Mouse (Mus musculus) heart, postnatal 10 days (tissue): ENCODE data around the gene Ppfia4. TPM values are rescaled to one million over a fixed set of nuclear protein-coding genes. Genes with fewer than 3 reads are reported as not detected.

Experiments
- DNase-seq, 2 experiments: peaks; one replicate each; pipeline ENCODE4 v3.0.0; 2021
- intact Hi-C: fragments of 180-260 bp; cut with DNase I; formaldehyde crosslinking; loops from one replicate; pipeline ENCODE4 v1.15.1; 2025
- total RNA-seq, 2 experiments: library from RNA; stranded (reverse); gene quantifications; 2 replicates each; pipeline ENCODE4 v1.2.3; 2021

Gene Ppfia4
- total RNA-seq, 2 experiments from 2014 or later, result 3.4 to 3.7 TPM

DNA sequence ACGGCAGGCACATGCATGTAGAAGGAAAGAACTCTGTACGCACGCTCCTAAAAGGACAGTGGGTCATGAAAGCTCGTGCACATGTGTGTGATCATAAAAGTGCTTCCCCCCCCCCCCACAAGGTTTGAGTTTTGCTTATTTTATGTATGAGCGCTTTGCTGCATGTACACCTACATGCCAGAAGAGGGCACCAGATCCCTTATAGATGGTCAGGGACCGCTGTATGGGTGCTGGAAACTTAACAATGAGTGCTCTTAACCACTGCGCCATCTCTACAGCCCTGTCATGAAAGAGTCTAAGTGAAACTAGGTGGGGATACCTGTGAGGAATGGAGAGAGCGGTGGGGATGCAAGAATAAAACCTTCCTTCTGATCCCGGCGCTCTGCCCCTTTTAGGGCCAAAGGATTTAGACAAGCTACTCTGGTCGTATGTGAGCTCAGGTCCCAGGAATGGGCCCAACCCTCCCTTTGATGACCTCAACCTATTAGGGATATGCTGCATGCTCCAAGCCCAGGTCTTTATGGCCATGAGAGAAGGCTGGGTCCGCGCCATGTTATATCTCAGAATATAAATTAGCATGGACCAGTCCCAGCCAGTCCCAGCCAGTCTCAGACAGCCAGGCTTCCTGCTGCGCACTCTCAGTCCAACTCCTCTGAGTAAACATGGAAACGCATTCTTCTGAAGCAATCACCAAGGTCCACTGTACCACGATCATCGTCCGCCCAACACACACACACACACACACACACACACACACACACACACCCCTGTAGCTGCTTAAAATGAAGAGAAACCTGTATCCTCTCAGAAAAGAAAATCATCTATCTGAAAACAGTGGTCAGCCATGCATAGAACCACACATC lies 7.3 kb upstream of the Ppfia4 start:
- intact Hi-C loops, result no loop called here
- DNase-seq, result no peak

DNA sequence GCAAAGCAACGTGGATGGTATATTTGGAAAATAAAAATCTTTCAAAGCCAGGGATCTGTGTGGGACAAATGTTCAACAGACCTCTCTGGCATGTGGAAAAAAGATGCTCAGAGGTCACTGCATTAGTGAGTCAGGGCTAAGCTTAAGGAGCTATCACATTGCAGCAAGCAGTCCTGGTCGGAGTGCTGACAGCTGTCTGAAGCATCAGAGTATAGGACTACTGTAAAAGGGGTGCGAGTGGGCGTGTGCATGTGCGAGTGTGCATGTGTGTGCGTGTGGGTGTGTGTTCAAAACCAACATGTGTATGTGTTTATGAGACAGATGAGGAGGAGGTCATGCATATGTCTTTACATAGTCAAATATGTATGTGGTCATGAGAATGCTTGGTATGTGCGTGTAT lies 6.4 kb upstream of the Ppfia4 start:
- intact Hi-C loops, result no loop called here

DNA sequence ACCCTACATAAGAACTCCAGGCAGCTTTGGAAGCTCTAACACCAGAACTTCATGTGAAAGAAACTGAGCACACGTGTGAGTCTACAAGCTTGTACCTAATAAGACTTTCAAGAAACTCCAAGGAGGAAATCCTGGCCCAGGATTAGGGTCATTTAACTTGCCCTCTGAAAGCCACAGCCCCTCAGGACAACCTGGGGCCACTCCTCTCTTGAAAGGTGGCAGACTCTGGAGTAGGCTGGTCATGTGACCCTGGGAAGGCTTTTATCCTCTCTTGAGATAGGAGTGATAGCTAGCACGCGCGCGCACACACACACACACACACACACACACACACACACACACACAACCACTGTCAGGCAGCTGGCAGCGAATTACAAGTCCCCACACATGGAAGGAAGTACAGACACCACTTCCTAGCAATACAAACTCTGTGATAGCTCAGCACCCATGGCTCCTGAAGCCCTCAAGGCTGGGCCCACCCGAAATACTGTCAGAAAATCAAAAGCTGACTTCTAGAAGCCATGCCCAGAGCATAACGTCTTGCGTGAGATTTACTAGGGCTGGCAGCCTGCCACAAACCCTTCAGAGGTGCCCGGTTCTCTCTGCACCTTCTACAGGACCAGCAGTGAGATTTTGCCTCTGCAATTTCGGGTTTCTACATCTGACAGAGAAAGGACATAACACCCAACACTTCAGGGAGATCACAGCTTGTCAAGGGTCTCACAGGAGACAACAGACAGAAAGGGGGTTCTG lies 4.4 kb upstream of the Ppfia4 start:
- intact Hi-C loops, result no loop called here
- DNase-seq, result no peak

More for the DNA sequence above, 6.4 kb upstream of the Ppfia4 start:
- DNase-seq, result no peak

DNA sequence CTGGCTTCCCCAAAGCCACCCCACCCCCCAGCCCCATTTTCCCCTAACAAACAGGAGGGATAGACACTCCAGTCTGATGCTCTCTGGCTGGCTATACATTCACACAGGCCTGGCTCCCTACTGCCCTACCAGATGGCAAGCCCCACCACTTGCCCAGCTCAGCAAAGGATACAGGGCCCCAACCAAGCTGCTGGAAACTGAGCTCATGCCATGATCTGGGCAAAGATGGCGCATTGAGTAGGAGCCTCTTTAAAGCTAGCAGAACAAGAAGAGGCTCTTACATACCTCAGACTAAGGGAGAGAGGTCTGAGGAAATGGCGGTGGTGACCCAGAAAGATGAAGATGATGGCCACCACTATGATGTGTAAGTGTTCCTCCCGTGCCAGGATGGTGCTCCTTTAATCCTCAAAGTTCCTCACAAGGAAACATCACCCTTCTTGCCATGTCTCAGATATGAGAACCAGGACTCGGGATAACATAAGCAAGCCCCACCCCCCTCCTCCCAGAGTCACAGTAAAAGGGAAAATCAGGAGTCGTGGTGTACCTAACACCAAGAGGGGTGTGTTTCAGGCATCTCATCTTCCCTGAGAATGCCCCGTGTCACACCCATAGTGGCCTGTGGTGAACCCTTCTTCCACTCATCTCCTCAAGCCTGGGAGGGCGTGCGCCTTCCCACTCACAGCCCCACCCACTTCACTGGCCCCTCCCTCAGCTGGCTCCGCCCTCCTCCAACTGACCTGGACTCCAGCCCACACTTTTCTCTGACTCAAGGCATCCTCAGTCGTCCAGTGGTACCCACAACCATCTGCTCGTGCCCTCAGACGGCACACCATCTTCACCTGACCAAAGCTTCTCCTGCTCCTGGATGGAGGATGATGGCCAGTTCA lies 3.4 kb upstream of the Ppfia4 start:
- intact Hi-C loops, result no loop called here
- no peak for DNase-seq

DNA sequence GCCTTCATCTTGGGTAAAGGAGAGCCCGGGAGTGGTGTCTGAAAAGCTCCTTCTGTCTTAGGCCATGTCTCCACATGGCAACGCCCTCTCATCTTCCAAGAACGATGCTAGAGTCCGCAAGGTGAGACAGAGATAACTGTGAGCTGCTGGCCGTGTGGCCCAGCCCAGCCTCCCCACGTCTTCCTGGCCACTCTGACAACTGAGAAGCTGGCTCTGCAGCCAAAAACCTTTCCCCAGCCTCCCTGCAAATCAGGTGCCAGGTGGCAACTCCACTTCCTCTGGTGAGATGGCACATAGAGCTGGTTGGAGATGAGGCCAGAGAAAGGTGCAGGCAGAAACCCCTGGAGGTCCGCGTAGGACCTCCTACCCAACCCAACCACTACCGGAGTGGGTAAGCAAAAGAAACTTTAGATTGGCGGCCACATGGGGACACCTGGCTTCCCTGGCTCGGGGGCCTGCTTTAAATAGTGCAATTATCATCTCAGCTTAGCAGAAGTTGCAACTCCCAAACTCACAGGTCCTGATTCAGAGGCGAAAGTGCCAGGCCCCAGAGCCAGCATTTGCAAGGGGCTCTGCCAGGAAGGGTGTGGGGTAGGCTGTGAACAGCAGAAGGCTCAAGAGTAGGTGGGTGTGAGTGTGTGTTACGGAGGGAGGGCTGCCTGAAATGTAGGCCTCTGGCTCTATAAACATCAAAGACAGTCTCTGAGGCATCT lies 2.6 kb upstream of the Ppfia4 start:
- no peak for DNase-seq
- intact Hi-C loops, result no loop called here

DNA sequence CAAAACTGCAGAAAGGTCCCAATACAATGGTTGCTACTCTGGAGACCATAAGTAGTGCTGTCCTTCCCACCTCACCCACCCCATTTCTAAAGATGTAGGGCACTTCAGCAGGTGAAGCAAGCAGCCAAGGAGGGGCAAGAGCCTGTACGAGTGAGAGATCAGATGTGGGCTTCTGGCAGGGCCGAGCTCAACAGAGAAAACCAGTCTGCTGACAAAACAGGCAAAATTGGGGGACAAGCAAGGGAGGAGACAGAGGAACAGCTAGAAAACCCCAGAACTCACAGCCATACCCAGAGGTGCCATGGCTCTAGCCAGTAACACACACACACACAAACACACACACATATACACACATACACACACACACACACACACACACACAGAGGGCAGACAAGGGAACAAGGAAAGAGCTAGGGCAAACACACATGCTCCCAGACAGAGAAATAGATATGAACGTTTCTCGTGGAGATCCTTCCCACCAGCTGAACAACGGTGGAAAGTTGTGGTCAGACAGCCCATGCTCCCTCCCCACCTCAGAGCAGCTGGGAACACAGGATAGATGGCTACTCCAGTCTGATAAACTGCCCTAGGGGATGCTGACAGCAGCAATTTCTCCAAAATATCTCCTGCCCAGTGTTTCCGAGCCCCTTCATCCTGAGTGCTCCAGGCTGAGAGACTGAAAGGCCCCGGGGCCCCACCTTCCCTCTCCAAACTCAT lies 1.5 kb upstream of the Ppfia4 start:
- intact Hi-C loops, result loop anchor here (5.0 kb wide), 1 partner anchor 132 kb away; no protein-coding TSS in a partner anchor
- DNase-seq, result no peak

DNA sequence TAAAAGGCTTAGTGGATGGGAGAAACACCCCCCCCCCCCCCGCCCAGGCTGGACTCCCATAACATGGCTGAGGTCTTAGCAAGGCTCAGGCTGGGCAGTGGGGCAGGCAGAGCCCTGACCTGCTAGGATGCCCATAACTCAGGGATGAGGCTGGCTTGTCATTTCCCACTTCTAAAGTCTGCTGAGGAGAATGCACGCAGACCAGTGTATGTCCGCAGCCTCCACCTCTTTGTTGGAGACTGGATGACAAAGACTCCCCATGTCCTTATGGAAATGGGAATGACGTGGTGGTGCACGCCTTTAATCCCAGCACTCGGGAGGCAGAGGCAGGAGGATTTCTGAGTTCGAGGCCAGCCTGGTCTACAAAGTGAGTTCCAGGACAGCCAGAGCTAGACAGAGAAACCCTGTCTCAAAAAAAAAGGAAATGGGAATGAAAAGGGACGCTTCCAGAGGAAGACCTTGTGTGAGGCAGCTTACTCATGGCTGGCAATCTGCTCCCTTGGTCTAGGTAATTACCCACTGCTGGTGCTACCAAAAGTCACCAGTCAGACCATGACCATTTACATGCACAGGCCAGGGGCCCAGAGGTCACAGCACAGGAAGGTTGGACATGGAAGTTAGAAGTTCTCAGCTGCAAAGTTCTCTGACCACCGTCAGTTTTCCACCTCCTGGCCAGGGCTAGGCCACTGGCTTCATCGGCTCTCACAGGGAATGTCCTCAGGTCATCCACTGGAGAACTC lies 813 bp upstream of the Ppfia4 start:
- intact Hi-C loops, result loop anchor here (5.0 kb wide), 1 partner anchor 131 kb away; no protein-coding TSS in a partner anchor
- DNase-seq, result no peak

DNA sequence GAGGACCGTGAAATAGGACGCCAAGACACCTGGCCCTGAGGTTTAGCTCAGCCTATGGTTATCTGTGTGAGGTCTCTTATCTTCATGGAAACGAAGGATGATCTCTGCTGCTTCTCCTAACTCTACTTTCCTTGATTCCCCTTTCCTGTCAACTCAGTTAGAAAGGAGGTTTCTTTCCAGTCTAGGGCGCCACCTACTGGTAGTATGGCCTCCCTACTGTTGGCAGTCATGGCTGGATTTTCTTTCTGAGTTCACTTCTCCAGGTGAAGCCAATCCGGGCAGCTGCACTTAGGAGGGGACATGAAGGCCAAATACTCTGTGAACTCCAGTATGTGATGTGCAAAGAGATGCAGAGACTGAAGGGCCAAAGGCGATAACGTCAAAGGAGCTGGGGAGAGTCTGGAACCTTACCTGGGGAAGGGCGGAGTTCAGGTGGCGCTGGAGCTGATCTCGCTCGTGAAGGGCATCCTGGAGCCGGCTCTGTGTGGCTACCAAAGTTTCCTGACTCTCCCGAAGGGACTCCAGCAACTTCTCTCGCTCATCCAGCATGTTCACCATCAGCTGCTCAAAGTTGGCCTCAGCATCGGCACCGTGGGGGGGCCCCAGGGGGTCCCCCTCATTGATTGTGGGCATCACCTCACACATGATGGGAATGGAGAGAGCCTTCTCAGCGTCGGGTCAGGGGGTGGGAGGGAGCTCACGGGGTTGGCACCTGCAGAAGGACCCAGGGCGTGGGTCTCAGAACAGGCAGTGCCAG lies 671 bp downstream of the Ppfia4 start:
- peak; percentile 86 to 93 for DNase-seq
- intact Hi-C loops, result loop anchor here (1.0 to 5.0 kb wide), 4 partner anchors 28 to 212 kb away; no protein-coding TSS in a partner anchor

DNA sequence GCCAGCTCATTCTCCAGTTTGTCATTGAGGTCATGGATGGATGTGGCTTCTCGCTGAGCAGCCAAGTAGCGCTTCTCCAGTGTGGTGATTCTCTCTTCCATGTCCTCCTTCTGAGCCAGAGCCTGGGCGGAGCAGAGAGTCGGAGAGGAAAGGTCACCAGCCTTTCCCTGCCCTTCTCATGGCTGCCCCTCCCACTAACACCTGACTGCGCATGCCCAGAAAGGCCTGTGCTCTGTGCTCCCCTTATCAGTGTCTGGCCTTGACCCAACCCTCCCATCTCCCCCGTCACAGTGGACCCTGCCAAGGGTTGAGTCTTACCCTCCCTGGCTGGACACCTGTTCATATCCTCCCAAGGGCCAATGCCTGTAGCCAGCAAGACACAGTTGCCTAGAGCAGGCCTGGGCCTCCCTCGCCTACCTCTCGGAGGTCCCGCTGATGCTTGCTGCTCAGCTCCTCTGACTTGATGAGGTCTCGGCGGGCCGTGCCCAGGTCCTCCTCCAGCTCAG lies 5.8 kb downstream of the Ppfia4 start:
- intact Hi-C loops, result no loop called here
- DNase-seq, result no peak

DNA sequence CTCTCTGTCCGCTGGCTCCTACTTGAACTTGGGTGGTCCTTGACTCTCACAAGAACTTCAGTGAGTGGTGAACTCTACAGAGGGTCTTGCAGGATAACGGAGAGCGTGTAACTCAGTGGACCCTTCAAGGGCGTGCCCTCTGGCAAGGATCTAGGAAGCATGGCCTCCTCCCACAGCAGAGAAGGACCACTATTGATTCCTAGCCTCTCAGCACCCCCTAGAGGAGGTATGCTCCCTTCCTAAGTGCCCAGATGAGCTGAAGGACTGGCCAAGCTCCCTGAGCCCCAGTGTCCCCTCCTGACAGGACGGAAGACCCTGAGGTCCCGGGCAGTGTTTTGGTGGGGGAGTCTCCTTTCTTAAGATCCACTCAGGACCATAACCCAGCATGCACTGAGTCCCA lies 10.1 kb downstream of the Ppfia4 start:
- peak; percentile 65 to 78 for DNase-seq
- intact Hi-C loops, result loop anchor here (1.0 to 5.0 kb wide), 4 partner anchors 78 to 270 kb away; no protein-coding TSS in a partner anchor

DNA sequence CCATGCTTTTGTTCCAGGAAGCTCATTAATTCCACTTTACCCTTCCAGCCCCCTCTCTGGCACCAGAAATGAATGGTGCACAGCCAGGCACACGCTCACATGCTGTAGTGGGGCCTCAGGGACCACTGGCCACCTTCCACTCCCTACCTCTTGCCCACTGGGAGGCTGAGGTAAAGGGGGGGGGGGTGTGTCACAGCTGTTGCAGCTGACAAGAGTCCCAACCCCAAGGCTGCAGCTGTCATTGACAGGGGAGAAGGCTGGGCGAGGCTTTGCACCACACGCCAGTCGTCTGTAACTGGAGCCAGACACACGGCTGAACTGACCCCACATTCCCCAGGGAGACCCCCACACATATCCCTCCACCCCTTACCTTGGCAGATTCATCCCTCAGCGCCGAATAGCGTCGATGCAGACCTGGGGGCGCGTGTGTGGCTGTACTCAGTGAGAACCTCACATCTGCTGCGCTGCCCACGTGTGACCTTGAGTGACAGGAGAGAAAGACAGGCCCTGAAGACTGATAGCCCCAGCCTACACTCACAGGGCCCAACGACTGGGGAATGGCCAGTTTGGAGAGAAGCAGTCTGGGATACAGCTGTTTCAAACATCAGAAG lies 11.9 kb downstream of the Ppfia4 start:
- intact Hi-C loops, result loop anchor here (5.0 kb wide), 2 partner anchors 123 to 268 kb away; no protein-coding TSS in a partner anchor
- DNase-seq, result no peak

DNA sequence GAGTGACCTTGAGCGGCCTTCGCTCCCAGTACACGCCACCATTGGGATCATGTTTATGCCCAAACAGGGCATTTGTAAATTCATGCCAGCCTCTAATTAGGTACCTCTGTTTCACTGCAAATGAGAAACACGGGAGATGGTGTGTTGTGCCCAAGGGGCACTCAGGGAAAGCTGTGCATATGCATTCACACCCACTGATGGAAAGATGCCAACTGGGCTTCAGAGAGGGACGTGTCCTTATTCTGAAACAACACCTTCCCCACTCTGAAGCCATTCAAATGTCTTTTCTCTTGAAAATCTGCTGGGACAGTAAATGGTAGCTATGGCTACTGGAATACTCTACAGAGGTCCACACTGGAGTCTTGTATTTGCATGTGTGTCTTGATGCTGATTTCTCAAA lies 14.5 kb downstream of the Ppfia4 start:
- intact Hi-C loops, result no loop called here
- no peak for DNase-seq

DNA sequence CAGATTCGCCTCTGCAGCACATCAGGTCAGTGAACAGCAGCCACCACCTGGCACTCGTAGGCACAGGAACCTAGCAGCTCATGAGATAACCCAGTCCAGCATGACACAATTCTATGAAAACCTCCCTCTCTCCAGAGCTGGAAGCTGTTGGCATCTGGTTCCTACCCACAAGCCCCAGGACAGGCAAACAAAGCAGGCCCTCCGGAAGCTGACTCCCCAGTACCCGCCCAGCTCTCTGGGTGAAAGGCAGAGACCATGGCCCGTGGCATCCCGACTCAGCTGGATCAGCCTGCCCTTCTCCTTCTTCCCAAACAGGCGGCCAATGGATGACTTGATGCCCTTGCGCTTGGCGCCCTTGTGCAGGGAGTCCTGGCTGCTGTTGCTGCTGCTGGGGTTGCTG lies 16.4 kb downstream of the Ppfia4 start:
- intact Hi-C loops, result no loop called here
- DNase-seq, result no peak

DNA sequence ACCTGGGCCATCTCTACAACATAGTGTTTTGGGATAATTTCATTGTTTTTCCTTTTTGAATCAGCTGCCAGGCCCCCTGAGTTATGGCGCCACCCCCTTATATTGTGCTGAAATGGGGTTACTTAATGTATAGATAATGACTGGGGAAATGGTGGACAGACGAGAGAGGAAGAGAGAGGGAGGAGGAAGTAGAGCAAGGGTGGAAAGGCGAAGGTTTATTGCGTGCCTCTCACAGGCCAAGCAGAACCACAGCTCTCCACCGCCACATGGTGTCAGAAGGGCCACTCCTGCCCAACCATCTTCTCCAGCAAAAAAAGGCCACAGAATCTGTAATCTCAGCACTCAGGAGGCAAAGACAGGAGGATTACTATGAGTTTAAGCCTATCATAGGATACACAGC lies 17.5 kb downstream of the Ppfia4 start:
- intact Hi-C loops, result no loop called here

DNA sequence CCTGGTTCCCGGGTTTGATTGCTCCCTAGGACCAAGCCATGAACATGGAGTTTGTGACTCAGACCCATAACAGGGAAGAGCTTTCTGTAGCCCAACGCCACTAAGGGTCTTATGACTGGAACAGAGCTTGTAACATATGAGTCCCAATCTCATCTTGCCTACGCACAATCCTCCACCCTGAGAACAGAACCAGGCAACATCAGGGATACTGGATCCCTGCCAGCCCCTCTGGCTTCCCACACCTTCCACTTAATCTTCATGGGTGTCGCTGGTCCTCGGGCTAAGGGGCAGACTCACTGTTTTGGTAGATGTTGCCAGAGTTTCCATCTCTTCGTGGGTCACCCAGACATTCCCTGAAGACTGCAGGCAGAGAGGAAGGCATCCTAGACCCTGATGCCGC lies 21.0 kb downstream of the Ppfia4 start:
- DNase-seq, result no peak
- intact Hi-C loops, result no loop called here

More for the DNA sequence above, 17.5 kb downstream of the Ppfia4 start:
- no peak for DNase-seq

DNA sequence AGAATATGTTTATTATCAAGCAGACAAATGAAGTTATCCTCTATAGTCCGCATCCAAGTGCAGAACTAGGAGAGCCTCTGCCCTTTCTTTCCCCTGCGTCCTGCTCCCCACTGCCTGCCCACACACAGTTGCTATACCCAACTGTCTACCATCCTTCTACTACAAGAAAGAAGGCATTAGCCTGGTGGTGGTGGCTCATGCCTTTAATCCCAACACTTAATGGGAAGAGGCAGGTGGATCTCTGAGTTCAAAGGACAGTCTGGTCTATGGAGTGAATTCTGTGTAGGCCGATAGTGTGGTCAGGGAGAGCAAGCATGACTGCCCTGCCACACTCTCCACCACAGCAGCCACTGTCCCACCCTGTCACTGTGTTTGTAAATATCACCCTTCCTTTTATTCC lies 22.0 kb downstream of the Ppfia4 start:
- intact Hi-C loops, result no loop called here
- DNase-seq, result no peak

DNA sequence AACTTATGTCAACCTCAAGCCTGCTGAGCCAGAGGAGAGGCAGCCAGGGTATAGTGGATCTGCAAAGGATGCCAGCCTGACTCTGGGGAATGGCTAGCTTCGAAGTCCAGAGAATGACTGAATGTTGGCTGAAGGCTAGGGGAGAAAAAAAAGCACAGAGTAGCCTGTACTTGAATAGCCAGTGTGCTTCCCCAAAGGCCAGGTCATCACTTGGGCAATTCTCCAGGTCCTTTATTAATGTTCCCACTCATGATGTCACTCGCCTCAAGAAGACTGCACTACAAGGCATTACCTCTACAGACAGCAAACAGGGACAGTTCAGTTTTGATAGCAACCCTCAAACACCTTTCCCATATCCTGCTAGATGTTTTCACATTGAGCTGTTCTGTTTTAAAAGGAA lies 22.4 kb downstream of the Ppfia4 start:
- intact Hi-C loops, result no loop called here
- no peak for DNase-seq
